Mouse (Mus musculus): ENCODE measurements around the gene Ep400. TPM values are rescaled to one million over a fixed set of nuclear protein-coding genes. Genes with fewer than 3 reads are reported as not detected.

The Ep400 gene
- polyA plus RNA-seq (2021; fragmentation: Nextera tagmentation), result 16.9 and 23.8 TPM in 2 replicates
- long read RNA-seq, experiment 1, partial matches to known transcripts, result 27 of 36 reads
- long read RNA-seq, experiment 1, other reads (novel, unspliced or antisense), result 8 of 36 reads
- long read RNA-seq, experiment 2, partial matches to known transcripts, result 10 of 20 reads
- long read RNA-seq, experiment 2, other reads (novel, unspliced or antisense), result 10 of 20 reads

DNA sequence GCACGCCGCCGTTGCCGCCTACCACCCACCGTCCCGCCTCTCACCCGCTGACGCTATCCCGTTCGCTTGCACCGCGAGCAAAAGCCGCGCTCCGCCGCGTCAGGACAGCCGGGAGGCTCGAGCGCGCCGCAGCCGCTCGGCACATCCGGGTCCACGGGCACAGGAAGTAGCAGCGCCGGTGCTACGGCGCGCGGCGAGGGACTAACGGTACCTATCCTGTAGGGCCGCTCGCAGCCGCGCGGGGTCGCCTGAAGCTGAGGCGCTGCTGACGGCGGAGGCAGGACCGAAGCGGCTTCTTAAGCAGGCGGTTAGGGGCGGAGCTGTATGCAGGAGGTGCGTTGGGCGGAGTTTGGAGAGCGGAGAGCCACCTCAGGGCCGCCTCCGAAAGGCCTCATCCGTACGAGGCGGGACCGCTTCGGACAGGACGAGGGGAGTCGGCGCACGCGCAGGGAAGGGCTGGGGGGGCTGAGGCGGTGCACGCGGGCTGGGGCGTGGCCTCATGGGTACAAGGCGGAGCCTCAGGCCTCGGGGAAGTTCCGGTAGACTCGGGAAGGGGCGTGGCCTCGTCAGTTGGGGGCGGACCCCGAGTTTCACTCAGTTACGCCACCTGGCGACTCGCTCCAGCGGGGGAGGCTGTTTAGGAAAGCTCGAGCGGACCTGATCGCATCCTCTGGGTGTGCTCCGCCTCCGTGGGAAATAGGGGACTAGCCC, at the start of gene Ep400:
TSS of gene Ep400 (minus strand) at position 270 of the 711 bp plus-strand sequence.

DNA sequence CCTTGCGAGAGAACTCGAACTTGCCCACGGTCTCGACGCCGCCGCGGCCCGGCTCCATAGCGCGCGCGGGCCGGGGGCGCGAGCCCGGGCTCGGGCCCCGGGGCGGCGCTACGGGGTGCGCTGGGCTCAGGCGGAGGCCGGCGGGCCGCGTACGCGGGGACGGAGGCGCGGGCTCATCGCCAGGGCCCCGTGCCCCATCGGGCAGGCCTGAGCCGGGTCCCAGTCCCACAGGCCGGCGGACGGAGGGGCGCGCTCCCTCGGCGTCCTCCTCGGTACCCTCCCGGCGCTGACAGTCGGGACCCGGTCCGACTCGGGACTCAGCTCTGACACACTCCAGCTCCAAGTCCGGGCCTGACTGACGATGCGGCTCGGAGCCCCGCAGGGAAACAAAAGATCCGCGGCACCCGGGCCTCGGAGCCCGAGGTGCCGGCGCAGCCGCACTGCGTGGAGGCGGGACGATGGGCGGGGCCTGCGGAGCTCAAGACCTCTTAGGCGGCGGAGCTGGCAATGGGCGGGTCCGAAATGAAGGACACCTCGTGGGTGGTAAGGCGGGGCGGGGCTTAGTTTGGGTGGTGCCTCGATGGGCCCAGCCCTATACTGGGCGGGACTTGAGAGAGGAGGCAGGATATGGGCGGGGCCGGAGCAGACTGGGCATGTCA, 39.3 kb upstream of the Ep400 start, which contains the start of gene Ulk1:
TSS of gene Ulk1 (minus strand) at position 431 of the 659 bp plus-strand sequence.

DNA sequence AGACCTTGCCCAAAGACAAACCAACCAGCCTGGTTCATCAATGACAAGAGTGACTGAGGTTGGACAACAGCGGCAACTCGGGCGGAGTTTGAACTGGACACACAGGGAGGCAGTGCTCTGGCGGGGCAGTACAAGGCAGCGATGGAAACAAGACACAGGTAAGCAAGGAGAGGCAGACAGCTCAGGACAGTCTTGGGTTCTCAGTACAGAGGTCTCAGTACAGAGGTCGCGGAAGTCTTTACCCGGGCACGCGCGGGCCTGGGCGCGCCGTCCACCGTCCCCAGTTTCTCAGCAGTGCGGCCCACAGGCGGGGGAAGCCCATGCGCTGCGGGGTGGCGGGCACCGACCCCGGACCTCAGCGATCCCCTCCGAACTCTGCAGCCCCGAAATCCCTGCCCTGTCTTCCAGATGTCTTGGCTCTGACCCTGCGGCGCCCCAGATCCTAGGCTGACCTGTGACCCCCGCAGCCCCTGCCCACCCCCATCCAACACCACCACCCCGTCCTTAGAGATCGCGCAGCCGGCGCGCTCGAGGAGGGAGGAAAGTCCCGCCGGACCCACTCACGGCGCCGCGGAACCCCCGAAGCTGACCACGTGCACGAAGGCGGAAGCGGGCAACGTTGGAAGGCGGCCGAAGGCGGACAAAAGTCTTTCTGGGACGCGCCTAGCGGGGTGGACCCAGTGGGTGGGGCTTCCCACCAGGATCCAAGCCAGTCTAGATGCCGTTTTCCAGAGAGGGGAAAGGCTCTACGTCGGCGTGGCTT, 9.7 kb upstream of the Ep400 start, which contains the start of gene Pus1:
TSS of gene Pus1 (minus strand) at position 662 of the 763 bp plus-strand sequence.

DNA sequence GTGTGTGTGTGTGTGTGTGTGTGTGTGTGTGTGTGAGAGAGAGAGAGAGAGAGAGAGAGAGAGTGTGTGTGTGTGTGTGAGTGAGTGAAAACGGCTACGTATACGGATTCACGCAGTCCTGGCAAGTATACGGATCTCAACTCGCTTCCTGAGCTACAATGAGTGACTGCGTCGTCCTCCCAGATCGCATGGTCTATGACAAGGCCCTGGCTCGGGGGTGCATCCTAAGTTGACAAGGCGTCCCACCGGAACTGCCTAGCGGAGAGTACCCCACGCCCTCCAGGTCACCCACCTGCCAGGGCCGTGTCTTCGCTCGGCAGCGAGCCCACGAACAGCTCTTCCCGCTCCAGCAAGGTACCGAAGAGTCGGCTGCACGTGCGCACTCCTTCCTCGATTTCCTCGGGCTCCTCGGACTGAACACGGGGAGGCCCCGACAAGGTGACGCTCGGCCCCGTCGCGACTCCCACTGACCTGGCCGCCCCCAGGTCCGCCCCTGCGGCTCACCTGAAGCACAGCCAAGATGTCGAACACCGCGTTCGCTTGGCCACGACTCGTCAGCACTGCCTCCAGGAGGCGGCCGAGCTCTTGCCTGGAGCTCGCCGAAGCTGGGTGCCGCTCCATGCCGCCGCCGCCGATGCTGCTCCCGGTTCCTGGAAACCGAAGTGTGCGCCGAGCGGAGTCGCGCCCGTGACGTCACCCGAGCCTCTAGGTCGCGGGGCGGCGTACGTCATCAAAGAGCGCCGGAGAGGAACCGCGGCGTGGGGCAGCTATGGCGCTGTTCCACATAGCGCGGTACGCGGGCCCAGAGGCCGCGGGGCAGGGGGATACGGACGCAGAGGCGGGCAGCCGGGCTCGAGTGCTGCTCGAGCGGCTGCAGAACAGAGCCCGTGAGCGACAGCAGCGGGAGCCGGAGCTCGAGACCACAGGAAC, 117.5 kb downstream of the Ep400 start, which contains the start of the genes Noc4l and Ddx51:
TSS of gene Noc4l (minus strand) at position 699 of the 930 bp plus-strand sequence.
TSS of gene Ddx51 (plus strand) at position 733 of the 930 bp plus-strand sequence.

Other genes starting within 250 kb of the Ep400 start
- 25.9 and 78.1 TPM in 2 replicates for gene Galnt9, start 226.4 kb downstream of the Ep400 start, polyA plus RNA-seq (2021; fragmentation: Nextera tagmentation)
- gene Noc4l, start 117.3 kb downstream of the Ep400 start, polyA plus RNA-seq (2021; fragmentation: Nextera tagmentation), result 27.5 and 29.6 TPM in 2 replicates
- gene Ddx51, start 117.3 kb downstream of the Ep400 start, polyA plus RNA-seq (2021; fragmentation: Nextera tagmentation), result 4.3 and 4.6 TPM in 2 replicates
- 9.4 and 13.1 TPM in 2 replicates for gene Pus1, start 9.9 kb upstream of the Ep400 start, polyA plus RNA-seq (2021; fragmentation: Nextera tagmentation)
- 8.3 and 19.8 TPM in 2 replicates for gene Ulk1, start 39.4 kb upstream of the Ep400 start, polyA plus RNA-seq (2021; fragmentation: Nextera tagmentation)
- gene Hscb, start 69.1 kb upstream of the Ep400 start, polyA plus RNA-seq (2021; fragmentation: Nextera tagmentation), result 25.1 and 25.9 TPM in 2 replicates
- 1.1 and 1.4 TPM in 2 replicates for gene Chek2, start 69.3 kb upstream of the Ep400 start, polyA plus RNA-seq (2021; fragmentation: Nextera tagmentation)
- 1.4 and 1.5 TPM in 2 replicates for gene Ttc28, start 109.1 kb upstream of the Ep400 start, polyA plus RNA-seq (2021; fragmentation: Nextera tagmentation)

Measured in left cerebral cortex, adult 6 months (tissue).